In the genomic region with DNA sequence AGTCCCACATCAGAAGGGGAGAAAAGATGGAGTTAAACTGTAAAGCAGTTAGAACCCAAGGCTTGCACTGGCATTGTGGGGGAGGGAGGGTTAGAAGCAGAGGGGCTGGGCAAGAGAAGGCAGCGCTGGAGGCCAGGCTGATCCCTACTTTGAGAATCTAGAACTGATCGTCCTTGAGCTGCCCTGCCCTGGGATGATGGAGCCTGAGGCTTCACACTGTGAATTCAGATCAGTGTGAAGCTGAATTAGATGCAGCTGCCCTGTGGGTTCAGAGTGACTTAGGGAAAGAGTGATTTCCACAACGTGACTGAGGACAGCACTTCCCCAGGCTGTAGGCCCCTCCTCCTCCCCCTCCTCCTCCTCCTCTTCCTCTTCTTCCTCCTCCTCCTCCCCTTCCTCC, we compare ENCODE assay signal across 27 mouse cellular contexts. TPM values are rescaled to one million over a fixed set of nuclear protein-coding genes. Genes with fewer than 3 reads are reported as not detected.
DNase-seq lines count a peak whose midpoint lies in the region; TF ChIP-seq lines count a peak whose summit lies in the region.
"Had no signal": no experiment of that assay in that cellular context is flagged by ENCODE, and none has a peak within 500 bp of the region (broad histone marks: within the 10 kb centered on the region; RNA-seq: fewer than 3 reads in every experiment).

No protein-coding gene starts in this region.

- H3K36me3 ChIP-seq in testis, adult 2 months (ENCODE audit: control insufficient read depth, insufficient read depth, low read length), result no peaks in the 10 kb centered on the region
- no peaks in the 10 kb centered on the region for H3K36me3 ChIP-seq in midbrain, embryonic 10.5 days
- H3K36me3 ChIP-seq: G1E had no signal

- TF ChIP-seq CTCF in testis, adult 2 months (IDR thresholded peaks at IDR 0.05; ENCODE audit: control insufficient read depth, insufficient read depth, insufficient replicate concordance, low read depth, low read length), result no peak

- H3K4me3 ChIP-seq in testis, adult 2 months (ENCODE audit: control insufficient read depth, low read depth, low read length), result peak overlapping the region; percentile 19
- H3K4me3 ChIP-seq in midbrain, embryonic 10.5 days, result no peak overlapping the region

- TF ChIP-seq POLR2A in testis, adult 2 months (IDR thresholded peaks at IDR 0.05; ENCODE audit: control insufficient read depth, low read depth, low read length), result peak; percentile 34; the same call in 1 of the 2 replicates

- no peak for DNase-seq in testis, postnatal 14 days (ENCODE audit: low spot score)
- DNase-seq in ES-CJ7 (ENCODE audit: low read depth, low spot score), result peak; percentile 65
- peak; percentile 39 for DNase-seq in R1 (ENCODE audit: low read depth, low spot score)
- peak; percentile 65 for DNase-seq in ZHBTc4 (ENCODE audit: low read depth, low spot score)
- DNase-seq in thymus, adult 18-20 months, result no peak
- DNase-seq in left cerebral cortex, postnatal 25 days (ENCODE audit: low spot score in 2 of 2), result no peak
- DNase-seq in midbrain, embryonic 10.5 days (ENCODE audit: low spot score), result no peak
- DNase-seq: adrenal gland, adult 2 months; adrenal gland, adult 8-10 months; adrenal gland, postnatal 10 days; adrenal gland, postnatal 14 days; adrenal gland, postnatal 25 days; adrenal gland, postnatal 36 days; B cell, adult 2 months; cerebellum, adult 11 months; cerebellum, adult 11-12 months; cerebellum, adult 18-20 months; cerebellum, adult 2 months; cerebellum, adult 8-10 months had no signal

- H3K9me3 ChIP-seq in midbrain, embryonic 10.5 days (replicated peaks), result no peaks in the 10 kb centered on the region

- WGBS in midbrain, embryonic 10.5 days, result 39% methylated on average over 3 of the region's 3 CpGs

- no peaks in the 10 kb centered on the region for H3K27me3 ChIP-seq in testis, adult 2 months (ENCODE audit: control insufficient read depth, insufficient read depth, low read length)
- H3K27me3 ChIP-seq in midbrain, embryonic 10.5 days (ENCODE audit: low read depth, poor library complexity, severe bottlenecking), result no peaks in the 10 kb centered on the region

- H3K4me1 ChIP-seq in testis, adult 2 months (ENCODE audit: control insufficient read depth, insufficient read depth, low read length), result peaks cover 2% of the 10 kb centered on the region; the same call in 1 of the 2 replicates
- H3K4me1 ChIP-seq in midbrain, embryonic 10.5 days, result no peaks in the 10 kb centered on the region

- H3K27ac ChIP-seq in testis, adult 2 months (ENCODE audit: control insufficient read depth, insufficient read depth, low read depth, low read length), result peak overlapping the region; percentile 45; the same call in 1 of the 2 replicates
- no peak overlapping the region for H3K27ac ChIP-seq in midbrain, embryonic 10.5 days (replicated peaks)

- intact Hi-C loops in left cerebral cortex, postnatal 25 days (cut with DNase I), result no loop called here

RNA-seq across cellular contexts. Expression of gene Nptx2, which starts 25.6 kb away (rescaled TPM):
- 10.5 and 11.1 TPM in 2 replicates for polyA plus RNA-seq in testis, adult 2 months (2012; rRNA removed)
- total RNA-seq in left cerebral cortex, postnatal 25 days (2021), result 100 to 1,000 TPM; 108 to 124 TPM
- polyA plus RNA-seq in midbrain, embryonic 10.5 days (2016; fragmentation: Nextera tagmentation; extraction: Ambion mirVana), result 1.2 and 1.5 TPM in 2 replicates
- total RNA-seq: CH12.LX, G1E, MEL had no signal
- polyA plus RNA-seq: activated CD4-positive, CD25-positive, alpha-beta regulatory T cell, adult 4 months; C2C12; CD4-positive, CD25-positive, alpha-beta regulatory T cell, adult 4 months; G1E; Patski had no signal

Comparison
In these comparisons a context has a peak if more than half of its experiments do, and no peak if none do; other contexts are left out.
1. DNase-seq: peak in ES-CJ7 (single experiment), R1 (single experiment) and ZHBTc4 (single experiment); none in testis, postnatal 14 days (single experiment), thymus, adult 18-20 months (0 of 2), left cerebral cortex, postnatal 25 days (0 of 2) and midbrain, embryonic 10.5 days (single experiment).